Mouse (Mus musculus): ENCODE data around the gene Mmp14. TPM values are rescaled to one million over a fixed set of nuclear protein-coding genes. Genes with fewer than 3 reads are reported as not detected.
A peak's percentile ranks its signal among the peaks of the same experiment; 100 is the strongest.

The Mmp14 gene
- polyA plus RNA-seq, 1 experiment from 2014 or later, result 97.8 TPM

DNA sequence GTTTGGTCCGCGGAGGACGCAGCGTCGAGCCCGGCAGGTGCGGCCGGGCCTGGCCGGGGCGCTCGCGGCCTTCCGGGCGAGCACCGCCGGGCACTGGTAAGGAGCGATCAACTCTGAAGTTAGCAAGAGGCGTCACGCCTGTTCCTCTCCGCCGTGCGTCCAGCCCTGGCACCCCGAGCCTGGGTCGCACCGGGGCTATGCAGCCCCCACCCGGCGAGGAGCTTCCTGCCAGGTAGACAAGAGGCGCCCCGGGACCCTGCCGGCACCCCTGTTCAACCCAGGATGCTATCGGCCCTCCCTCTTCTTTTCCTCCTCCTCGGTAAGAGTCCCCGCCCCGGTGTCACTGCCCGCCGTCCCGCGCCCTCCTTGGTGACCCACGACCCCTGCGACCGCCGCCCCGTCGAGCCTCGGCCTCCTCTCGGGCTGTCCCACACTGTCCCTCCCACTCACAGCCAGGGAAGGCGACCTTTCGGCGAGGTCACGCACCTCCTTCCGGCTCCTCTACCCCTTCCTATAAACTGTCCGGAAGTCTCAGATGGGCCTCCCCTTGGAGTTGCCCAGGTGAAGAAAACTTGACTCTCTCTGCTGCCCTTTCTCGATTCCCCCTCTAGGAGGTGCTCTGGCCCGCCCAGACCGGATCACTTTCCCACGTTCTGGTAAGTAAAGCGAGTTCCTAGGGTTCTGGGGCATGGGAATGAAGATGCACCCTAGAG is 33.0 kb downstream of the Mmp14 start:
- H3K9me3 ChIP-seq (ENCODE audit: control insufficient read depth, low read length), result no peaks in the 10 kb centered on the region
- peak overlapping the region; percentile 70 for H3K9ac ChIP-seq (ENCODE audit: low read length)
- peaks cover 10% of the 10 kb centered on the region for H3K36me3 ChIP-seq (ENCODE audit: control insufficient read depth, insufficient read depth, low read length)
- WGBS, result 1% methylated on average over 49 of the region's 57 CpGs
- no peaks in the 10 kb centered on the region for H3K27me3 ChIP-seq (ENCODE audit: control insufficient read depth, insufficient read depth, low read length)
- H3K27ac ChIP-seq (replicated peaks; ENCODE audit: low read depth, low read length), result peak overlapping the region; percentile 52; the same call in 1 of the 2 replicates
- peak overlapping the region; percentile 82 for H3K4me3 ChIP-seq (ENCODE audit: low read depth, low read length)
- peak; percentile 85 for DNase-seq (ENCODE audit: low spot score)
- peak overlapping the region; percentile 91 for H3K4me2 ChIP-seq (ENCODE audit: low read depth, severe bottlenecking)
- ATAC-seq (ENCODE audit: insufficient number of reproducible peaks, low FRiP score, low TSS enrichment, low read depth), result peak; percentile 67
- no peaks in the 10 kb centered on the region; the same call in 1 of the 2 replicates for H3K4me1 ChIP-seq (ENCODE audit: control insufficient read depth, insufficient read depth, low read length)

GRCm38 (mm10) chr14:54471467-54471866 is 40.1 kb downstream of the Mmp14 start:
- Histone ChIP-seq H3K9ac (ENCODE audit: low read length) (no peak overlapping the region), H3K4me3 (ENCODE audit: low read depth, low read length) (no peak overlapping the region), H3K27ac (replicated peaks; ENCODE audit: low read depth, low read length) (no peak overlapping the region), H3K9me3 (ENCODE audit: control insufficient read depth, low read length) (no peaks in the 10 kb centered on the region), H3K4me1 (ENCODE audit: control insufficient read depth, insufficient read depth, low read length) (no peaks in the 10 kb centered on the region; the same call in 1 of the 2 replicates), H3K4me2 (ENCODE audit: low read depth, severe bottlenecking) (no peak overlapping the region), H3K36me3 (ENCODE audit: control insufficient read depth, insufficient read depth, low read length) (peaks cover 17% of the 10 kb centered on the region), H3K27me3 (ENCODE audit: control insufficient read depth, insufficient read depth, low read length) (no peaks in the 10 kb centered on the region)
- 87% methylated on average over 2 of the region's 2 CpGs for WGBS
- ATAC-seq (ENCODE audit: insufficient number of reproducible peaks, low FRiP score, low TSS enrichment, low read depth) (no peak), DNase-seq (ENCODE audit: low spot score) (no peak)

GRCm38 (mm10) chr14:54472671-54473070 is 41.3 kb downstream of the Mmp14 start:
- no peaks in the 10 kb centered on the region for H3K9me3 ChIP-seq (ENCODE audit: control insufficient read depth, low read length)
- H3K4me3 ChIP-seq (ENCODE audit: low read depth, low read length), result no peak overlapping the region
- H3K9ac ChIP-seq (ENCODE audit: low read length), result no peak overlapping the region
- H3K27ac ChIP-seq (replicated peaks; ENCODE audit: low read depth, low read length), result no peak overlapping the region
- no peaks in the 10 kb centered on the region for H3K27me3 ChIP-seq (ENCODE audit: control insufficient read depth, insufficient read depth, low read length)
- 82% methylated on average over 5 of the region's 5 CpGs for WGBS
- peaks cover 17% of the 10 kb centered on the region for H3K36me3 ChIP-seq (ENCODE audit: control insufficient read depth, insufficient read depth, low read length)
- DNase-seq (ENCODE audit: low spot score) (no peak), ATAC-seq (ENCODE audit: insufficient number of reproducible peaks, low FRiP score, low TSS enrichment, low read depth) (no peak)
- peaks cover 3% of the 10 kb centered on the region; the same call in 1 of the 2 replicates for H3K4me1 ChIP-seq (ENCODE audit: control insufficient read depth, insufficient read depth, low read length)
- no peak overlapping the region for H3K4me2 ChIP-seq (ENCODE audit: low read depth, severe bottlenecking)

- no peak for DNase-seq (ENCODE audit: low spot score)
- WGBS, result 89% methylated on average over 5 of the region's 5 CpGs
- H3K9me3 ChIP-seq (ENCODE audit: control insufficient read depth, low read length), result no peaks in the 10 kb centered on the region
- no peak for ATAC-seq (ENCODE audit: insufficient number of reproducible peaks, low FRiP score, low TSS enrichment, low read depth)
- H3K4me1 ChIP-seq (ENCODE audit: control insufficient read depth, insufficient read depth, low read length), result peaks cover 3% of the 10 kb centered on the region; the same call in 1 of the 2 replicates
- H3K27me3 ChIP-seq (ENCODE audit: control insufficient read depth, insufficient read depth, low read length), result peaks cover 10% of the 10 kb centered on the region
- H3K4me3 ChIP-seq (ENCODE audit: low read depth, low read length), result no peak overlapping the region
- H3K4me2 ChIP-seq (ENCODE audit: low read depth, severe bottlenecking), result no peak overlapping the region
- H3K36me3 ChIP-seq (ENCODE audit: control insufficient read depth, insufficient read depth, low read length), result peaks cover 4% of the 10 kb centered on the region; the same call in 1 of the 2 replicates
- H3K9ac ChIP-seq (ENCODE audit: low read length), result no peak overlapping the region
- H3K27ac ChIP-seq (replicated peaks; ENCODE audit: low read depth, low read length), result no peak overlapping the region
Measured at GRCm38 (mm10) chr14:54474744-54475143, 43.3 kb downstream of the Mmp14 start.

DNA sequence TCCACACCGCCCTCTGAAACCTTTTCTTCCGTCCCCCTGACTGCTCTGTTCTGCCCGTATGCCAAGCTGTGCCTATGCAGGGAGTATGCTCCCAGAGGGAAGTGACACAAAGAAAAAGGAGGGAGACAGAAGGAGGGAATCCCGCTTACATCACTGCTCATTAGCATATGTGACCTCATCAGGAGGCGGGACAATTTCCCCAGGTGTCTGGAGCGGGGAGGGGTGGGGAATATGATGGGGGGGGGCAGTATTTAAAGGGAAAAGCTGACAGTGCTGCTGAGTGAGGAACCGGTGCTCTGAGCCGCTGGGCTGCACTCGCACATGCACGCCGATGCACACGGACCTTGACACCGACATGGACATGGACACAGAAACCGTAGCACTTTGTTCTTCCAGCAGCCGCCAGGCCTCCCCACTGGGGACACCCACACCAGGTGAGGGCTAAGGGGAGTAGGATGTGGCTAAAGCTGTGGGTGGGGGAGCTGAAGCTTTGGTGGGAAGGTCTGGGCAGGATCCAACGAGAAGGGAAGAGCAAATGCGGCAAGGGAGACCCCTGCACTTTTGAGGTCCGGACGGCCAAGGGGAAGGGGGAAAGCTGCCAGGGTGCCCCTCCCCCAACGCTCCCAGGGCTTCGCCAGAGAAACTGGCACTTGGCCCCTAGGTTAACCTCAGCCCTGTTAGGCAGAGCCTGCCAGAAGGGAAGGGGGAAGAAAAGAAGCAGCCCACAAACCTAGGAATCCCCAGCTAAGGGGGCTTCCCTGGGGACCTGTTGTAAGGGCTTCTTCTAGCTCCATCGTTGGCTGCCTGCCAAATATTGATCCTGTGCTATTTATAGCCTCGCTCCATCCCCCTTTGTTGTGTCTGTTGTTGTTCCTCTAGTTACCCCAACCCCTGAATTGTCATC is 44.8 kb downstream of the Mmp14 start, which contains the start of gene Rem2:
Rem2 (plus strand) TSS at position 160 of the 904 bp plus-strand sequence.
- H3K27ac ChIP-seq (replicated peaks; ENCODE audit: low read depth, low read length), result no peak within 1 kb of the TSS
- DNase-seq (ENCODE audit: low spot score), result peak; percentile 66
- no peaks in the 10 kb centered on the region for H3K9me3 ChIP-seq (ENCODE audit: control insufficient read depth, low read length)
- peak within 1 kb of the TSS; percentile 65 for H3K9ac ChIP-seq (ENCODE audit: low read length)
- peak within 1 kb of the TSS; percentile 94 for H3K4me2 ChIP-seq (ENCODE audit: low read depth, severe bottlenecking)
- H3K4me3 ChIP-seq (ENCODE audit: low read depth, low read length), result peak within 1 kb of the TSS; percentile 38
- ATAC-seq (ENCODE audit: insufficient number of reproducible peaks, low FRiP score, low TSS enrichment, low read depth), result peak; percentile 50
- H3K4me1 ChIP-seq (ENCODE audit: control insufficient read depth, insufficient read depth, low read length), result peaks cover 5% of the 10 kb centered on the region; the same call in 1 of the 2 replicates
- peaks cover 17% of the 10 kb centered on the region for H3K27me3 ChIP-seq (ENCODE audit: control insufficient read depth, insufficient read depth, low read length)
- 1% methylated on average over 23 of the region's 23 CpGs for WGBS
- no peaks in the 10 kb centered on the region for H3K36me3 ChIP-seq (ENCODE audit: control insufficient read depth, insufficient read depth, low read length)

GRCm38 (mm10) chr14:54477172-54477909 is 45.9 kb downstream of the Mmp14 start:
- 78% methylated on average over 15 of the region's 15 CpGs for WGBS
- H3K27me3 ChIP-seq (ENCODE audit: control insufficient read depth, insufficient read depth, low read length), result peaks cover 17% of the 10 kb centered on the region
- no peak overlapping the region for H3K27ac ChIP-seq (replicated peaks; ENCODE audit: low read depth, low read length)
- H3K4me3 ChIP-seq (ENCODE audit: low read depth, low read length), result no peak overlapping the region
- no peaks in the 10 kb centered on the region for H3K36me3 ChIP-seq (ENCODE audit: control insufficient read depth, insufficient read depth, low read length)
- DNase-seq (ENCODE audit: low spot score), result no peak
- no peaks in the 10 kb centered on the region for H3K9me3 ChIP-seq (ENCODE audit: control insufficient read depth, low read length)
- no peak overlapping the region for H3K4me2 ChIP-seq (ENCODE audit: low read depth, severe bottlenecking)
- ATAC-seq (ENCODE audit: insufficient number of reproducible peaks, low FRiP score, low TSS enrichment, low read depth), result no peak
- H3K9ac ChIP-seq (ENCODE audit: low read length), result no peak overlapping the region
- H3K4me1 ChIP-seq (ENCODE audit: control insufficient read depth, insufficient read depth, low read length), result peaks cover 5% of the 10 kb centered on the region; the same call in 1 of the 2 replicates

GRCm38 (mm10) chr14:54479451-54479920 is 48.1 kb downstream of the Mmp14 start:
- DNase-seq (ENCODE audit: low spot score) (peak; percentile 66), ATAC-seq (ENCODE audit: insufficient number of reproducible peaks, low FRiP score, low TSS enrichment, low read depth) (no peak)
- WGBS, result under 1% methylated on average over 40 of the region's 40 CpGs
- Histone ChIP-seq H3K4me2 (ENCODE audit: low read depth, severe bottlenecking) (peak overlapping the region; percentile 88), H3K9ac (ENCODE audit: low read length) (peak overlapping the region; percentile 61), H3K36me3 (ENCODE audit: control insufficient read depth, insufficient read depth, low read length) (no peaks in the 10 kb centered on the region), H3K4me1 (ENCODE audit: control insufficient read depth, insufficient read depth, low read length) (peaks cover 5% of the 10 kb centered on the region; the same call in 1 of the 2 replicates), H3K27ac (replicated peaks; ENCODE audit: low read depth, low read length) (no peak overlapping the region), H3K27me3 (ENCODE audit: control insufficient read depth, insufficient read depth, low read length) (peaks cover 17% of the 10 kb centered on the region), H3K4me3 (ENCODE audit: low read depth, low read length) (peak overlapping the region; percentile 38), H3K9me3 (ENCODE audit: control insufficient read depth, low read length) (no peaks in the 10 kb centered on the region)

Measured in limb, embryonic 11.5 days (tissue).